Mouse (Mus musculus) E14TG2a.4 (cell line): Measurements from ENCODE around the gene Cst7.

ENCODE experiments used
- CTCF ChIP-seq: conservative IDR thresholded peaks from 2 replicates; pipeline ENCODE4 v1.5.1; 2014; ENCODE audit warnings: low read length
- NANOG ChIP-seq: IDR thresholded peaks from 2 replicates; pipeline ENCODE4 v1.6.1; 2014; ENCODE audit warnings: borderline replicate concordance, low read length, mixed read lengths

- TF ChIP-seq CTCF (no peak), NANOG (no peak)
Observed at GRCm38 (mm10) chr2:150607086-150607485, 36.9 kb downstream of the Cst7 start.
